Mouse (Mus musculus) activated CD4-positive, CD25-positive, alpha-beta regulatory T cell, adult 4 months (primary cell): ENCODE data around the gene Timp2. TPM values are rescaled to one million over a fixed set of nuclear protein-coding genes. Genes with fewer than 3 reads are reported as not detected.
A peak's percentile ranks its signal among the peaks of the same experiment; 100 is the strongest.

Experiments used
- ATAC-seq: one replicate; pipeline ENCODE4 v1.8.0; 2017
- polyA plus RNA-seq, 2 experiments: library from polyadenylated mRNA; unstranded; fragments of 100-300 nt; shearing (Covaris generic); gene quantifications; one replicate each; pipeline ENCODE4 v1.2.1; 2017

Gene Timp2
- polyA plus RNA-seq, 2 experiments from 2014 or later: 10.2 to 11.2 TPM

DNA sequence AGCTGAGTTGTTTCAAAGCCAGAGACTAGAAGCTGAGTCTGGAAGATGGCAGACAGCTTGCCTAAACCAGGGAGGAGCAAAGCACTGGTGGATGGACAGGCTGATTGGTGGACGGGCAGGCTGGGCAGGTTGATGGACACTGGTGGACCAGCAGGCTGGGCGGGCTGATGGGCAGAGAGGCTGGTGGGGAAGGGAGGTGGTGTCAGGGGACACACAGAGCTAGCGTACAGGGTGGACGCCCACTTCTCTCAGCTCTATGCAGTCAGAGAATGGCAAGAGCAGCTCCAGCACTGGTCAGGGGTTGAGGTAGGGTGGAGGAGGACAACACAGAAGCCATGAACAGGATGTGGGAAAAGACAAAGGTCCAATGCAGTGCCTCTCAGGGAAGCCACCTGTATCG lies 13.7 kb upstream of the Timp2 start:
- no peak for ATAC-seq

- ATAC-seq: no peak
These were observed 12.8 kb upstream of the Timp2 start for GRCm38 (mm10) chr11:118368330-118368729.

DNA sequence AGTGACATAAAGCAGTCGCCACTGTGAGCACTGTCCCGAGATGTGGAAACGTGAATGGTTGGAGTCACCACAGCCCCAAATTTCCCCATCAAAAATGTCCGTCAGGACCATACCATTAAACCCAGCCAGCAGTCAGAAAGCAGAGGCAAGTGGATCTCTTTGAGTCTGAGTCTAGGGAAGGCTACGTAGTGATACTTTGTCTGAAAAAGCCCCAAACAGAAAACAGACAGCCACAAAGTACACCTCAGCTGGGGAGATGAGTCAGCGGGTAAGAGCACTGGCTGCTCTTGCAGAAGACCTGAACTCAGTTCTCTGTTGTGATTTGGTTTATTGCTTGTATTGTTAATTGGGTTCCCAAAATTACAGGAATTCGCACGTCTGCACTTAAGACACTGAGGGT lies 11.0 kb upstream of the Timp2 start:
- no peak for ATAC-seq

DNA sequence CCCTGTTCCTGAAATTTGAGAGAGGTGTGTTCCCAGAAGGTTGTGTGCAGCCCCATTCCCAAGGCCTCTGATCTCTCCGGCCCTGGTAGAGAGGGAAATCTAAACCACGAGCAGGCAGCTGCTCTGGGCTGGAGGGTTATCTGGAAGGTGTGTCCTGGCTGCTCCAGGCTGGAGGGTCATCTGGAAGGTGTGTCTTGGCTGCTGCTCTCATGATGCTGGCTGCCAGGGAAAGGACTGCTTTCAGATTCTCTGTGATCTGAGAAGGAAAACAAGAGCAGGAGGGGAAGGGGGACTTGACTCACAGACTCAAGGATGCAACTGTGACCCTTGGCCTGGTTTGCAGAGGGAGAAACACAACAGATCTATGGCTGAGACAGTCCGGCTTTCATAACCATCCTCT lies 10.6 kb upstream of the Timp2 start:
- ATAC-seq: no peak

- no peak for ATAC-seq
These were observed 9.6 kb upstream of the Timp2 start for GRCm38 (mm10) chr11:118365171-118365570.

- ATAC-seq: no peak
These were observed 8.5 kb upstream of the Timp2 start for GRCm38 (mm10) chr11:118364021-118364420.

- peak; percentile 47 for ATAC-seq
These were observed 7.5 kb upstream of the Timp2 start for GRCm38 (mm10) chr11:118362971-118363518.

GRCm38 (mm10) chr11:118362501-118362900 lies 7.0 kb upstream of the Timp2 start:
- no peak for ATAC-seq

- peak; percentile 71 for ATAC-seq
These were observed 5.4 kb upstream of the Timp2 start for GRCm38 (mm10) chr11:118360907-118361341.

DNA sequence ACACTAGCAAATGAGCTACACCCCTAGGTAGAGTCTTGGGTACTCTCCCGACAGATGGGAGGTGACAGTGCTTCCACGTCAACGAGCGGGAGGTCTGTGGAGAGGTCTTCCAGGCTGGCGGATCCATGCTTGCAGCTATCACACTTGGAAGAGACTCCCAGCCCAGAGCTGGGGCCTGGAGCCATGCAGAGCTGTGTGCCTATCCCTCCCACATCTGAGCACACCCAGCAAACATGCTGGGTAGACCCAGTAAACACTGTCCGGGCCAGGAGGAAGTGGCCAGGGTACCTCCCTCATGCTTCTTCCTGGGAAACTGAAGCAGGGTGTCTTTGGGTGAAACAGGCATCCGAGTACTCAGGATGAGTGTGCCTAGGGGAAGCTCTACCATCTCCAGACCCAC lies 5.0 kb upstream of the Timp2 start:
- ATAC-seq: no peak

DNA sequence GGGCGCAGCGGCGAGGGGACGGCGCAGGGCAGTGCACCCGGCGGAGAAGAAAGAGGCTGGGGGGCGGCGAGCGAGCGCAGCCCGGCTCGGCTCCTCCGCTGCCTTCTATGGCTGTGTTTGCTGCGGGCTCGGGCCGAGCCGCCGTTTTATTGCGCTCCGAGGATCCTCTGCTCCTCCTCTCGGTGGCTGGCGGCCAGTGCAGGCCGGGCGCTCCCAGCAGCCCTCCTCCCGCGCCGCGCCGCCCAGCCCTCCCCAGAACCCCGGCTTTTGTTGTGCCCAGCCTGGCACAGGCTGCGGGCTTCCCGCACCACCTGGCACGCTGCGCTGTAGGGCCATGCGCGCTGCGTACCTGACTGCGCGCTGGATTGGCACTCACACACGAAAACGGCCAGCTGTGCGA lies 335 bp downstream of the Timp2 start:
- ATAC-seq: peak; percentile 91

DNA sequence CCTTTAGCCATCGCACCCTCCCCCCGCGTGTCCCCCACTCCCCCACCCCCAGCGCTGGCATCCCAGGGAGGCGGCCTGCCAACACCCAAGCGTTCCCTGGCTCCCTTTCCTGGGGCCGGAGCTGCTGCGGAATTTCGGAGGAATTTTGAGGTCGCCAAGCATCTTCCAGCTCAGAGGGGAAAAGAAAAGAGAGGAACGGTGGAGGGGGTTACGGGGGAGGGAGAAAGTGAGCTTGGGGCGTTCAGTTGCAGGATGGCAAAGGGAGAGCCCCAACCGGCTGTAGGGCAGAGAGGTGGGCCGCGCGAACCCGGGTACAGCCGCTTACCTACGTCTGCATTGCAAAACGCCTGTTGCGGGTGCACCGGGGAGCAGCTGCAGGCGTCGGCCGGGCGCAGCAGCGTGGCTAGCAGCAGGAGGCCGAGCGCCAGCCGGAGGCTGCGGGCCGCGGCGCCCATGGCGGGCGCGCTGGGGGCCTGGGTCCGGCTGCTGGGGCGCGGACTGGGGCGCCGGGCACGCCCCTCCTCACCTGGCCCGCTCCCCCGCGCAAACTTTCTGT lies 826 bp downstream of the Timp2 start:
- ATAC-seq: peak; percentile 40

- no peak for ATAC-seq
These were observed 6.0 kb downstream of the Timp2 start for GRCm38 (mm10) chr11:118349494-118349893.

GRCm38 (mm10) chr11:118348877-118349276 lies 6.7 kb downstream of the Timp2 start:
- ATAC-seq: peak; percentile 89

DNA sequence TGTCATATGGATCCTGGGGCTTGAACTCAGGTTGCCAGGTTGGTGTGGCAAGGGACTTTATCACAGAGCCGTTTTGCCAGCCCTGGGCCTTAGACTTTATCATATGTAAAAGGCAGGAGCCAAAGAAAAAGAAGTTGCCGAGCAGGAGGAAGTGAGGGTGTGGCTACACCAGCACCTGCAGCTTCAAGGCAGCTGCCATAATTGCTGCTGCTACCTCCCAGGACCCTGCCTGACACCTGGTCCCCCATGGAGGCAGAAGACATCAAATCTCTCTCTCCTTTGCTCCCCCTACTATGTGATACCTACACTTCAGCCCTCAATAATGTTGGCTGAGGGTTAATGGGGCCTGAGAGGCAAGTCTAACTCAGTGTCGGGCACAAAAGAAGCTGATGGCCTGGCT lies 7.1 kb downstream of the Timp2 start:
- ATAC-seq: peak; percentile 54

DNA sequence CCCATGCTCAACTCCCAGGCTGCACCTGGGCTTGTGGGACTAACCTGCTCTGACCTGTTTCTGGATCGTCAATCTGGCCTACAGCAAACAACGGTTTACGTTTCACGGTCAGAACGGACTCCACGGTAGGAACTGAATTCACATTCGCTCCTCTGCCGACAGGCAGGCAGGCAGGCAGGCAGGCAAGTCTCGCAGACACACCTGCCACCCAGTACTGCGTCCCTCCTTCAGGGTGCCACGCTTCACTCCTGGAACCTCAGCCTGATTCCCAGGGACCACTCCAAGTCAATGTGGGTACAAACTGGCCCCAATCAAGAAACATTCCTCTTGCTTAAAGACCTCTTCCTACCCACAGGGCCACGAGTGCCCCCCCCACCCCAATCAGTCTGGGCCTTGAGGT lies 7.6 kb downstream of the Timp2 start:
- ATAC-seq: no peak

GRCm38 (mm10) chr11:118347391-118347790 lies 8.1 kb downstream of the Timp2 start:
- no peak for ATAC-seq

DNA sequence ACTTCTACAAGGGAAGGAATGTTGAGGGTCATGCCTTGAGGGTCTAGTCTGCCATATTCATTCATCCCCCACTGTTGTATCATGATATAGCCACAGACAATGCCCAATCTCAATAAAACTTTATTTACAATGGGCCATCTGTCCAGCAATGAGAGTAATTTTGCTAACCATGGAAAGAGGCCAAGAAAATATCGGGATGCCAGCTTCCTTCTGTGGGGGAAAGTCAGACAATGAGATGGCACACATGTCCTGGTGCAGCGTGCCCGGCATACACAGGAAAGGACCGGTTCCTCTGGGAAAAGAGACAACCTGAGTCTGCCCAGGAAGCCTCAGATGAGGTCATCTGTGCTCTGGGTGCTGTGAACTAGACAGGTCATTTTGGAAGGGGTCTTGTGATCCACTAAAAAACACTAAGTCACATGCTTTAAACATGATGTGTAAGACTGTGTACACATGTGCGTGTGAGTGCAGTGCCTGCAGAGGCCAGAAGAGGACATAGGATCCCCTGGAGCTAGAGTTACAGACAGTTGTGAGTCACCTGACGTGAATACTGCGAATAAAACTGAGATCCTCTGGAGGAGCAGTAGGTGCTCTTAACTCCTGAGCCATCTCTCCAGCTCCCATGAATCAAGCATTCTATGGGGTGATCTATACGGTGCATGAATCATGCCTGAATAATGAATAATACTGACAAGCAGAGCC lies 9.0 kb downstream of the Timp2 start:
- no peak for ATAC-seq

- ATAC-seq: no peak
These were observed 9.8 kb downstream of the Timp2 start for GRCm38 (mm10) chr11:118345693-118346092.

DNA sequence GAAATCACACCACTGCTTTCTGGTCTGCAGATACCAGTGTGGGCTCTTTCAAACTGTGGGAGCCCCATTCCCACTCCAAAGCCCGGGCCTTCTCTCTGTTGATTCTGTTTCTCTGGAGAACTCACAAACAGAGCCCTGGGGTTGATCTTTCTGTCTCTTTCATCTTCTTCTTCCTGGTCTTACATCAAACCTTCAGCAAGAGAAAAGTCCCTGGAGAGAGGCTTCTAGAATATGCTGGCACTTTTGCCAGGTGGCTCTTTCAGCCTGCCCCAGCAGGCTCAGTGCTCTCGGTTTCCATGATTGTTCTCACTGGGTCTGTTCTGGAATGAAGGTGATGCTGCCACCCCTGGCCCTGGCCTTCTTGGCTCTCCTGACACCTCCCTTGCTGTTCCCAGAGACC lies 11.9 kb downstream of the Timp2 start:
- no peak for ATAC-seq

DNA sequence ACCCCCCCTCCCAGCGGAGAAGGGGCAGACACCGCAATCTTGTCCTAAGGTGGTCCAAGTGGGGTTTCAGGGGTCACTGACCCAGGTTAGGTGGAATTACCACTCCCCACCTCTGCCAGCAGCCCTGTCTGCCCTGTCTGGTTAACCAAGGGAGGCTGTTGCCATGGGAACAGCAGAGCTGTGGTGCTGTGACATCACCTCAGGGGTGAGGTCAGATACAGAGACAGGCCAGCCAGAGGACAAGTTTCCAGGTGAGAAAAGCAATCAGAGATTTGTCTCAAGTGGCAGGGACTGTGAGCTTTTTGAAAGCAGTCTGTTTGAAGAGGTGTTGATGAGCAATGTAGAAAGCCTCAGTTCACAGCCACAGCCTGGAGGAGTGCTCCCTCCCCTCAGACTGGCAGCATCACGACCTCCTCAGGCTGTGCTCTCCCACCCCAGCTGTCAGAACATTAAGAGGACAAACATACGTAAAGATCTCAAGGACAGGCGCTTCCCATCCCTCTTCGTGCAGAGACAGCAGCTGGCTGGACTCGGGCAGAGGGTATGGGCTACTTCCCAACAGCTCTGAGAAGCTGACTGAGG lies 13.0 kb downstream of the Timp2 start, which contains the start of gene Cep295nl:
Gene Cep295nl (minus strand): TSS at position 101 of the 582 bp plus-strand sequence.
- ATAC-seq: peak; percentile 50

GRCm38 (mm10) chr11:118337491-118338168 lies 17.9 kb downstream of the Timp2 start:
- peak; percentile 87 for ATAC-seq

- no peak for ATAC-seq
These were observed 22.1 kb downstream of the Timp2 start for GRCm38 (mm10) chr11:118333431-118333830.
